Mouse (Mus musculus) inflammation-experienced regulatory T-cells, adult 6 months (primary cell): ENCODE data around the gene Tfeb. TPM values are rescaled to one million over a fixed set of nuclear protein-coding genes. Genes with fewer than 3 reads are reported as not detected.

Experiments
- ATAC-seq: one replicate; pipeline ENCODE4 v1.8.0; 2017
- polyA plus RNA-seq, 3 experiments: library from polyadenylated mRNA; unstranded; fragments of 100-300 nt; shearing (Covaris generic); gene quantifications; one replicate each; pipeline ENCODE4 v1.2.1; 2017

Tfeb gene
- polyA plus RNA-seq, 3 experiments from 2014 or later: 5.6 to 10.6 (median 6.5) TPM

DNA sequence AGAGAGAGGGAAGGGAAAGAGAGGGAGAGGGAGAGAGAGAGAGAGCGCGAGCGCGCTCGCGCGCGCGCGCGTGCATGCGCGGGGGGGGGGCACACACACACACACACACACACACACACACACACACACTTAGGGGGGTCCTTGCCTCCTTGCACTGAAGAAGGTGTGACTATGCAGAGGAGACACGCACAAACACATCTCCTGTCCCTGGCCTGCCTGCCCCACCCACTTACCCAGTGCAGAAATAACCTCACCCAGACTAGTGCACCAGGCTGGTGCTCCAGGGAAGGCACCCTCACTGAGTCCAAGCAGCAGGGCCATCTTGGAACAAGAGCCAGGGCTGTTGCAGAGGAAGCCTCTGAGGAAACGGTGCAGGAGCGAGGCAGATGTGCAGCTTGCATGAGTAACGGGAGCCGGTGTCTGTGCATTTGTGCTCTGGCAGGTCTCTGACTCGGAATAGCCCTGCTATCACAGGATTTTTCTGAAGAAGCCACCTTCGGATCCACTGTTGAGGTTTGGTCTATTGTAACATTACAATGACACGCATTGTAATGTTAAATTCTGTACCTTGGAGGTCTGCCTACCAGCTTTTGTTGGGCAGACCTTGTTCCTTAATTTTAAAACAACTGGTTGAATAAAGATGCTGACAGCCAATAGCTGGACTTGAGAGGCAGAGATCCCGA lies 23.8 kb upstream of the Tfeb start:
- ATAC-seq: no peak

DNA sequence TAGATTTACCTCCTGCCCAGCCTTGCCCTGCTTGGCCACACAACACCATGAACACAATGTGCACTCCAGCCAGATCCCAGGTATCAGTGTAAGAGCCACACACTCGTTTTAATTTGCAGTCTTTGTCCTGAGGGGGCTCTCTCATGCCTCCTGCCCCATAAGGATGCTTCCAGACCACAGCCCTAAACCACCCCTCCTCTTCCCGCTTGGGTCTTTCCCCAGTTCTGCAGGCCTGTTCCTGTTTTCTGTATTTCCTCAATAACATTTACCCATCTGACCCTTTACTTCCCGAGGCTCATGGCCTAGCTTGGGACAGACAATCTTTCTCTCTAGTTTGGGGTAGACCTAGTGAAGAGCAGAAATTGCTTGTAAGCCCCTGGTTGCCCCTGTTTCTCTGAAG lies 21.8 kb upstream of the Tfeb start:
- ATAC-seq: no peak

GRCm38 (mm10) chr17:47721183-47721582 lies 15.6 kb upstream of the Tfeb start:
- ATAC-seq: no peak

- ATAC-seq: no peak
Measured at GRCm38 (mm10) chr17:47726566-47726965, 10.3 kb upstream of the Tfeb start, which contains the start of gene Pgc. Pgc (plus strand) TSS chr17:47726842.

DNA sequence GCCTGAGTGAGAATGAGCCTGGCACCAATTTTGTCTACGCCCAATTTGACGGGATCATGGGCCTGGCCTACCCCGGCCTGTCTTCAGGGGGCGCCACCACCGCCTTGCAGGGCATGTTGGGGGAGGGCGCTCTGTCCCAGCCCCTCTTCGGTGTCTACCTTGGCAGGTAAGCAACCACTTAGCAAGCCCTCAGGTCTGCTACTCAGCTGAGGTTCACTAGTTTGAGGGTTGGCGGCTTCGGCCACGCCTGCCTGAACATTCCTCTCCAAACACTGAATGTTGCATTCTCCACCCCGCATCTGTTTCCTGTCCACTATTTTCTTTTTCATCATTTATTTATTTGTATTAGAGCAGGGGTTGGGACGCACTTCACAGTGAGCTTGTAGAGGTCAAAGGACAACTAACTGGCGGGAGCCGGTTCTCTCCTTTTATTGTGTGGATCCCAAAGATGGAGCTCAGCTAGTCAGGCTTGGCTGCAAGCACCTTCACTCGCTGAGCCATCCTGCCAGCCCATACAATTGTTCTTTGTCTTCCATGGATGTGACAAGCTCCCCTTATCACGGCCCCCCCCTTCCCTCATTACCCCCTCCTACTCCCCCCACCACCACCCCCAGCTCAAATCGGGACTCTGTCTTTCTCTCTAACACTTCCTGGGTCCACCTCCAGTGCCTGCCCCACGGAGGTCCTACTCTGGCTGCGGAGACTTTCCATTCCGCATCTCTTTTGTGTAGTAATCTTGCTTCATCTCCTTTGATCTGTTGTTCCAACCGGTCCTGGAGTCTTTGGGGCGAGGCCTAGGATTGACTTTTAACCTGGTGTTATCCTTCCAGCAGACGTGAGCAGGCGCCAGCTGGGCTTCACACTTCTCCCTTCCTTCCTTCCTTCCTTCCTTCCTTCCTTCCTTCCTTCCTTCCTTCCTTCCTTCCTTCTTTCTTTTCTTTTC lies 5.9 kb upstream of the Tfeb start:
- no peak for ATAC-seq

GRCm38 (mm10) chr17:47735553-47736100 lies 1.2 kb upstream of the Tfeb start:
- ATAC-seq: no peak

GRCm38 (mm10) chr17:47737271-47738065 lies 638 bp downstream of the Tfeb start:
- peak; percentile 3 for ATAC-seq

DNA sequence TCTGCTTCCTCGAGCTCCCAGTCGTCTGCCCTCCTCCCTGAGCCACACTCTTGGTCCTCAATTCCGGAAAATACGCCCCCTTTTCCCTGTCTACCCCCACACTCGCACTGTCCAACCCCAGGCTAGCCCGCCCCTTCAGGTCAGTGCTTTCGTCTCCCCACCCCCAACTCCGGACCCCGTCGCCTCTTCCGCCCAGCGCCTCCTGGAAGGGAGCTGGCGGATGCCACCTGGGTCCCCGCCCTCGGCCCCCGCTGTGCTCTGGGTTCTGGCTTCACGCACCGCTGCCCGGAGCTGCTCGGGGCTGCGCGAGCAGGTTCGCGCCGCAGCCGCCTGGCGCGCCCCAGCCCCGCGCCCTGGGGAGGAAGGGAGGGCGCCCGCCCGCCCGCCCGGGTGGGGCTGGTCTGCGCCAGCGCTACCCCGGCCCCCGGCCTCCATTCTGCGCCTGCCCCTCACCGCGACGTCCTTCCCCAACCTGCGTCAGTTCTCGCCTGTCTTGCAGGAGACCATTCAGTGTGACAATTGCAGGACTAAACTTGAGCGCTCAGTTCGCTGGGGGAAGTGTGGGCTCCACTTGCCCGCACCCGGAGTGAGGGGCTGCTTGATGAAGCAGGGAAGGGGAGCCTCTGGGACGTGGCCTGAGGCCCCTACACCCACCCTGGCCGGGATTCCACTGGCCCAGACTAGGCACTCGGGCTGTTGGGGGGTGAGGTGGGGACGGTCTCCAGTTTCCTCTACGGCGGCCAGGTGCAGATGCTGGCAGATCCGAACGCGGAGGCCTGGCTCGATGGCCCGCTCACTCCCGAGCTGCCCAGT lies 1.4 kb downstream of the Tfeb start:
- ATAC-seq: peak; percentile 3

- ATAC-seq: peak; percentile 59
Measured at GRCm38 (mm10) chr17:47738879-47739798, 2.3 kb downstream of the Tfeb start.

GRCm38 (mm10) chr17:47740186-47740585 lies 3.4 kb downstream of the Tfeb start:
- no peak for ATAC-seq

DNA sequence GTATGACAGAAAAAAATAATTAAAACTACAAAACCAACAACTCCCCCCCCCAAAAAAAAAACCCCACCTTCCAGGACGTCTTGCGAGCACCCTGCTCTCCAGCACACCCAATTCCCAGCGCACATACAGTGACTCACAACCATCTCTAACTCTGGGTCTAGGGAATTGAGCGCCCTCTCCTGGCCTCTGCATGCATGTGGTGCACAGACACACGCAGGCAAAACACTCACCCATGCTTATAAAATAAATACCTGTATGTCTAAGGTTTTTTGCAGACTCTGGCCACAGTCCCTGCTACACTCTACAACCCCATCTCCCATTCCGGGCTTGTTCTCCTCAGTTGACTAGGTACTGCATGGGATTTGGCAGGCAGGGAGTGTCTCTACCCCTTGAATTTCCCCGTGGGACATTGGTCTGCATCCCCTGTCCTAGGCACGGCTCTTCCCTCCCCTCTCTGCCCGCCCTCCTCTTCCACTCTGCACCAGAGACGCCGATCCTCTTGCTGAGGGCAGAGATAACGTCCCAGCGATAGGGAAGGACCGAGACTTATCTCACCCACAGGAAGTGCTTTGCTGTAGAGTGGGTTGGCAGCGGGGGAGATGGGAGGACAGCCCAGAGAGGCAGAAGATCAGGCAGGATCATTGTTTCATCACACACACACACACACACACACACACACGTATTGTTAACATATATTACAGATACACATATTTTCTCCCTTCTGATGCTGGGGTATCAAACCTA lies 6.3 kb downstream of the Tfeb start:
- no peak for ATAC-seq

DNA sequence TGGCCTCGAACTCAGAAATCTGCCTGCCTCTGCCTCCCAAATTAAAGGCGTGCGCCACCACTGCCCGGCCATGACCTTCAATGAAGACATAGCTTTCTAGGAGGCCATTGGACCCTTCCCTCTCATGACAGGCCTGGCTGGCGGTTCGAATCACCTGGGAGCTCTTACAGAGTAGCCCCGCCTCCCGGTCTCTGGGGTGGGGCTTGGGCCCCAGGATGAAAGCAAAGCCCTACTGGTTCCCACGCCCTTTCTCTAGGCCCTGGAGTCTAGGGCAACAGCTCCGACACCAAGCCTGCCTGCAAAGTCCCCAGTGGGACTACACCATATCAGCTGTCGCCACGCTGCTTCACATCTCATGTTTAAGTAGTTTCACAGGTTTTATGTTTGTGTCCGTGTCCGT lies 7.3 kb downstream of the Tfeb start:
- no peak for ATAC-seq

DNA sequence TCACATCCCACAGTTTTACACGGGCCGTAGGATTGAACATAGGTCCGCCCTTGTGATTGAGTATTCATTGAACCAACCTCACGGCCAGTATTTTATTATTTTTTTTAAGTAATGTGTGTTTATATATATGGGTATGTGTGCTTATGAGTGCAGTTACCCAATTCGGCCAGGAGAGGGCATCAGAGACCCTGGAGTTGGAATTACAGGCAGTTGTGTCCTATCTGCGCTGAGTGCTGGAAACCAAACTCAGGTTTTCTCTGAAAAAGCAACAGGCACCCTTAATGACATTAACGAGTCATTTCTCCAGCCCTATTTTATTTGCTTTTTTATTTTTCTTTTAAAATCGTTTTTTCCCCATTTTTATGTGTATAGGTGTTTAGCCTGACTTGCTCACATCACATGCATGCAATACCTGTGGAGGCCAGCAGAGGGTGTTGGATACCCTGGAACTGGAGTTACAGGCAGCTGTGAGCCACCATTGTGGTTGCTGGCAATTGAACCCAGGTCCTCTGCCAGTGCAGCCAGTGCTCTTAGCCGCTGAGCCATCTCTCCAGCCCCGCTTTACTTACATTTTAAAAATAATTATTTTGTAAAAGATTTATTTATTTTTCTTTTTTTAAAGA lies 8.0 kb downstream of the Tfeb start:
- no peak for ATAC-seq

- no peak for ATAC-seq
Measured at GRCm38 (mm10) chr17:47748791-47749553, 12.1 kb downstream of the Tfeb start.

- no peak for ATAC-seq
Measured at GRCm38 (mm10) chr17:47749626-47750025, 12.8 kb downstream of the Tfeb start.

DNA sequence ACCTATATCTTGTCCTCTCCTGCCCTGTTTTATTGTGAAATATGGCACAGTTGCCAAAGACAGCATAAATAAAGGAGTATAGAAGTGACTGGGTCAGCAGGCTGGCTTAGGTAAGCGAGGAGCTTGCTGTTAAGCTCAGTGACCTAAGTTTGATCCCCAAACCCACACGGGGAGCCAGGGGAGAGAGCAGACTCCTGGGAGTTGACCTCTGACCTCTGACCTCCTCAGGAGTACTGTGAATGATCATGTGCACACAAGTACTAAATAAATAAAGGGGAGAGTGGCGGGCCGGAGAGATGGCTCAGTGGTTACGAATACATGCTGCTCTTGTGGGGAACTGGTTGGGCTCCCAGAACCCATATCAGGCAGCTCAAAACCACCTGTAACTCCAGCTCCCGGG lies 13.3 kb downstream of the Tfeb start:
- no peak for ATAC-seq

- no peak for ATAC-seq
Measured at GRCm38 (mm10) chr17:47751811-47752210, 15.0 kb downstream of the Tfeb start.

DNA sequence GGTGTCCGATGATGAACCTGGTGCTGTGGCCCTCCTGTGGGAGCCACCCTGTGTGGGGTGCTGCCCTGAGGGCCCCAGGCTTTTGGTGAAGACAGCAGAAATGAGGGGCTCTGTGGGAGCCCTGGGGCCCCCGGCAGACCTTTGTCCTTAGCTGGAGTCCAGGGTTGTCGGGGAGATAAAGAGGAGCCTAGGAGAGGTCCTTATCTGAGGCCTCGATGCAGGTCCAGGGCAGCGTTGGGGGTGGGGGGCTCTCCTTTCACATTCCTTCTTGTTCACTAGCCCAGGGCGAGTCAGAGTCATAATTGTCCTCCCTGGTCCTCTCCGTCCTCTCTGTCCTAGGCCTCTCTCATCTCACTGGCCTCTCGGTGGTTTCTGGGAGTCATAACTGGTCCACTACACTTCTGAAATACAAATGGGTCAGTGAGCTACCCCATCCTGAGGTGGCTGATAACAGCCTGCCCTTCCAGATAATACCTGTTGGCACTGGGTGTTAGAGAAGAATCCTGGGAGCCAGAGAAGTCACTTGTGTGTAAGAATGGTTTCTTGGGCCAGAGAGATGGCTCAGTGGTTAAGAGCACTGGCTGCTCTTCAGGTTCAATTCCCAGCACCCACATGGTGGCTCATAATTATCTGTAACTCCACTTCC lies 16.4 kb downstream of the Tfeb start:
- no peak for ATAC-seq
